Mouse (Mus musculus) induced T-regulatory cell, adult 2 months (primary cell): ENCODE results near the gene Nalcn.
"Not testable (repeated sequence)": the region's sequence is repeated elsewhere in the genome, so short reads cannot be mapped to it uniquely, and the experiment has no call there.

Experiments
- DNase-seq: peaks from one replicate; pipeline ENCODE4 v3.0.0-alpha.2; 2012; ENCODE audit warnings: low read depth

Gene Nalcn

GRCm38 (mm10) chr14:123626501-123627179 is at the start of gene Nalcn:
Gene Nalcn (minus strand): TSS chr14:123627144.
- no peak for DNase-seq

- DNase-seq = not testable (repeated sequence)
These were observed 44.1 kb upstream of the Nalcn start for GRCm38 (mm10) chr14:123671076-123671475.

- no peak for DNase-seq
These were observed 37.5 kb upstream of the Nalcn start for GRCm38 (mm10) chr14:123664451-123664850.

- DNase-seq = no peak
These were observed 36.3 kb upstream of the Nalcn start for GRCm38 (mm10) chr14:123663206-123663605.

GRCm38 (mm10) chr14:123662386-123662785 is 35.4 kb upstream of the Nalcn start:
- DNase-seq = no peak

- DNase-seq = no peak
These were observed 34.1 kb upstream of the Nalcn start for GRCm38 (mm10) chr14:123661091-123661491.

GRCm38 (mm10) chr14:123659921-123660385 is 33.0 kb upstream of the Nalcn start, which contains the start of gene Itgbl1:
Gene Itgbl1 (plus strand): TSS chr14:123659971.
- no peak for DNase-seq

GRCm38 (mm10) chr14:123627180-123627562 is 227 bp upstream of the Nalcn start:
- no peak for DNase-seq

GRCm38 (mm10) chr14:123622969-123623368 is 4.0 kb downstream of the Nalcn start:
- no peak for DNase-seq

- DNase-seq = no peak
These were observed 31.7 kb downstream of the Nalcn start for GRCm38 (mm10) chr14:123595265-123595664.

GRCm38 (mm10) chr14:123587412-123587811 is 39.5 kb downstream of the Nalcn start:
- no peak for DNase-seq

- DNase-seq = no peak
These were observed 44.5 kb downstream of the Nalcn start for GRCm38 (mm10) chr14:123582433-123582832.

GRCm38 (mm10) chr14:123575356-123575755 is 51.6 kb downstream of the Nalcn start:
- DNase-seq = no peak

GRCm38 (mm10) chr14:123574936-123575335 is 52.0 kb downstream of the Nalcn start:
- DNase-seq = no peak

GRCm38 (mm10) chr14:123566599-123566998 is 60.3 kb downstream of the Nalcn start:
- no peak for DNase-seq

- no peak for DNase-seq
These were observed 71.4 kb downstream of the Nalcn start for GRCm38 (mm10) chr14:123555533-123555932.

GRCm38 (mm10) chr14:123554936-123555335 is 72.0 kb downstream of the Nalcn start:
- DNase-seq = no peak

- DNase-seq = no peak
These were observed 84.6 kb downstream of the Nalcn start for GRCm38 (mm10) chr14:123542362-123542761.

- DNase-seq = no peak
These were observed 91.3 kb downstream of the Nalcn start for GRCm38 (mm10) chr14:123535636-123536035.

- no peak for DNase-seq
These were observed 93.9 kb downstream of the Nalcn start for GRCm38 (mm10) chr14:123533000-123533399.

- no peak for DNase-seq
These were observed 95.7 kb downstream of the Nalcn start for GRCm38 (mm10) chr14:123531271-123531670.

GRCm38 (mm10) chr14:123529143-123529542 is 97.8 kb downstream of the Nalcn start:
- no peak for DNase-seq

- DNase-seq = no peak
These were observed 113.4 kb downstream of the Nalcn start for GRCm38 (mm10) chr14:123513376-123514141.
